Mouse (Mus musculus) myocyte (in vitro differentiated cells): ENCODE measurements around the gene Slc7a5.

Source experiments
- CEBPB ChIP-seq: IDR thresholded peaks from 2 replicates; pipeline ENCODE4 v1.6.1; 2011; ENCODE audit warnings: mild to moderate bottlenecking, moderate library complexity; ENCODE audit not compliant: poor library complexity, insufficient read depth, severe bottlenecking
- E2F4 ChIP-seq: IDR thresholded peaks from one replicate; pipeline ENCODE4 v1.6.1; 2011; ENCODE audit warnings: mild to moderate bottlenecking, control low read depth, moderate library complexity; ENCODE audit not compliant: insufficient read depth
- MAX ChIP-seq: IDR thresholded peaks from one replicate; pipeline ENCODE4 v1.6.1; 2011; ENCODE audit warnings: low read depth, mild to moderate bottlenecking, control low read depth
- MYOD1 ChIP-seq, 3 experiments: IDR thresholded peaks; one replicate each; pipeline ENCODE4 v1.6.1; 2011; ENCODE audit warnings: control low read depth in 2 of 3, low read depth in 2 of 3, mild to moderate bottlenecking in 2 of 3, moderate library complexity in 1 of 3; ENCODE audit not compliant: insufficient read length in 2 of 3, control insufficient read depth in 1 of 3
- POLR2A ChIP-seq: IDR thresholded peaks from one replicate; pipeline ENCODE4 v1.6.1; 2011; ENCODE audit warnings: low read depth, mild to moderate bottlenecking, control low read depth, moderate library complexity; ENCODE audit not compliant: insufficient read length
- POLR2AphosphoS2 ChIP-seq: IDR thresholded peaks from one replicate; pipeline ENCODE4 v1.6.1; 2011; ENCODE audit warnings: low read depth, control low read depth; ENCODE audit not compliant: insufficient read length
- SRF ChIP-seq: IDR thresholded peaks from one replicate; pipeline ENCODE4 v1.6.1; 2011; ENCODE audit warnings: low read depth; ENCODE audit not compliant: control insufficient read depth, insufficient read length
- TCF12 ChIP-seq: IDR thresholded peaks from one replicate; pipeline ENCODE4 v1.6.1; 2011; ENCODE audit warnings: mild to moderate bottlenecking, control low read depth; ENCODE audit not compliant: poor library complexity, insufficient read depth, severe bottlenecking
- TCF3 ChIP-seq: IDR thresholded peaks from one replicate; pipeline ENCODE4 v1.6.1; 2011; ENCODE audit warnings: low read depth, control low read depth; ENCODE audit not compliant: insufficient read length
- USF1 ChIP-seq: IDR thresholded peaks from one replicate; pipeline ENCODE4 v1.6.1; 2011; ENCODE audit warnings: low read depth, mild to moderate bottlenecking, control low read depth, moderate library complexity

GRCm38 (mm10) chr8:121861806-121862548, 45.5 kb downstream of the Slc7a5 start:
- TF ChIP-seq MYOD1 (IDR thresholded peaks at IDR 0.05; ENCODE audit: control insufficient read depth in 1 of 3, insufficient read length in 2 of 3, low read depth in 2 of 3): no peak
- TF ChIP-seq POLR2A: no peak
- TF ChIP-seq SRF: no peak
- TF ChIP-seq POLR2AphosphoS2: no peak
- TF ChIP-seq USF1: no peak
- no peak for TF ChIP-seq TCF12
- TF ChIP-seq MAX: no peak
- no peak for TF ChIP-seq TCF3
- no peak for TF ChIP-seq CEBPB
- no peak for TF ChIP-seq E2F4
